Mouse (Mus musculus) midbrain, embryonic 14.5 days (tissue): Measurements from ENCODE around the gene Ywhag. TPM values are rescaled to one million over a fixed set of nuclear protein-coding genes. Genes with fewer than 3 reads are reported as not detected.

Experiments used
- ATAC-seq: fragments of 200-750 bp; cut with Nextera tagmentation; 2 replicates; pipeline ENCODE4 v1.8.0; 2017; ENCODE audit warnings: moderate number of reproducible peaks, moderate library complexity; ENCODE audit not compliant: low FRiP score, low TSS enrichment
- DNase-seq: peaks from one replicate; pipeline ENCODE4 v3.0.0-alpha.2; 2015
- H3K27ac ChIP-seq: fragments of 300-500 bp; sonication (generic); replicated peaks from 2 replicates; pipeline ENCODE4 v1.5.1; 2014; ENCODE audit warnings: mild to moderate bottlenecking, low read depth, low read length, moderate library complexity
- H3K27me3 ChIP-seq: fragments of 300-500 bp; sonication (generic); 2 replicates; pipeline ENCODE4 v1.6.1; 2014; ENCODE audit warnings: low read length, control low read depth, mixed read lengths; ENCODE audit not compliant: control insufficient read depth, insufficient read depth
- H3K36me3 ChIP-seq: fragments of 300-500 bp; sonication (generic); 2 replicates; pipeline ENCODE4 v1.6.1; 2014; ENCODE audit warnings: low read length, control low read depth; ENCODE audit not compliant: control insufficient read depth, insufficient read depth
- H3K4me1 ChIP-seq: fragments of 300-500 bp; sonication (generic); 2 replicates; pipeline ENCODE4 v1.6.1; 2014; ENCODE audit warnings: mild to moderate bottlenecking, antibody characterized with exemption, low read length, control low read depth; ENCODE audit not compliant: control insufficient read depth, insufficient read depth
- H3K4me2 ChIP-seq: fragments of 300-500 bp; sonication (generic); 2 replicates; pipeline ENCODE4 v1.6.1; 2014; ENCODE audit warnings: mild to moderate bottlenecking, low read length, moderate library complexity
- H3K4me3 ChIP-seq: fragments of 300-500 bp; sonication (generic); replicated peaks from 2 replicates; pipeline ENCODE4 v1.5.1; 2014; ENCODE audit warnings: low read depth, low read length
- H3K9ac ChIP-seq: fragments of 300-500 bp; sonication (generic); replicated peaks from 2 replicates; pipeline ENCODE4 v1.6.1; 2014; ENCODE audit warnings: mild to moderate bottlenecking, low read length, moderate library complexity
- H3K9me3 ChIP-seq: fragments of 300-500 bp; sonication (generic); 2 replicates; pipeline ENCODE4 v1.6.1; 2016; ENCODE audit warnings: low read length, control low read depth, mixed read lengths; ENCODE audit not compliant: control insufficient read depth
- WGBS: fragments of 180-500 bp; shearing (Covaris S2); extraction: QIAGEN DNeasy Blood & Tissue Kit; methylation state at CpG from one replicate; pipeline ENCODE4 v1.1.7; 2014; 5-methylcytosine and 5-hydroxymethylcytosine counted together
- polyA plus RNA-seq: library from polyadenylated mRNA; unstranded; fragments of >200 nt; fragmentation: Nextera tagmentation; extraction: Ambion mirVana; gene quantifications from 2 replicates; pipeline ENCODE4 v1.2.1, GENCODE M21; 2014

Gene Ywhag
- polyA plus RNA-seq, 1 experiment from 2014 or later, result 420 TPM

GRCm38 (mm10) chr5:135968781-135969180 is 34.4 kb upstream of the Ywhag start:
- Histone ChIP-seq H3K36me3 (no peaks in the 10 kb centered on the region), H3K9ac (no peak overlapping the region), H3K27me3 (0 out of 2 replicates have a peak, but pooled peaks cover 4% of the 10 kb centered on the region), H3K9me3 (no peaks in the 10 kb centered on the region), H3K27ac (no peak overlapping the region), H3K4me3 (no peak overlapping the region), H3K4me2 (no peak overlapping the region), H3K4me1 (peaks cover 3% of the 10 kb centered on the region; the same call in 1 of the 2 replicates)
- peak; percentile 56 for DNase-seq
- ATAC-seq, result no peak
- WGBS, result 76% methylated on average over 1 of the region's 1 CpGs

GRCm38 (mm10) chr5:135966866-135967265 is 32.5 kb upstream of the Ywhag start:
- 0 out of 2 replicates have a peak, but pooled peaks cover 4% of the 10 kb centered on the region for H3K27me3 ChIP-seq
- H3K4me1 ChIP-seq, result peaks cover 3% of the 10 kb centered on the region; the same call in 1 of the 2 replicates
- H3K9me3 ChIP-seq, result no peaks in the 10 kb centered on the region
- WGBS, result 71% methylated on average over 9 of the region's 9 CpGs
- H3K4me2 ChIP-seq, result no peak overlapping the region
- H3K36me3 ChIP-seq, result no peaks in the 10 kb centered on the region
- H3K9ac ChIP-seq, result no peak overlapping the region
- ATAC-seq (no peak), DNase-seq (no peak)
- H3K27ac ChIP-seq, result no peak overlapping the region
- no peak overlapping the region for H3K4me3 ChIP-seq

DNA sequence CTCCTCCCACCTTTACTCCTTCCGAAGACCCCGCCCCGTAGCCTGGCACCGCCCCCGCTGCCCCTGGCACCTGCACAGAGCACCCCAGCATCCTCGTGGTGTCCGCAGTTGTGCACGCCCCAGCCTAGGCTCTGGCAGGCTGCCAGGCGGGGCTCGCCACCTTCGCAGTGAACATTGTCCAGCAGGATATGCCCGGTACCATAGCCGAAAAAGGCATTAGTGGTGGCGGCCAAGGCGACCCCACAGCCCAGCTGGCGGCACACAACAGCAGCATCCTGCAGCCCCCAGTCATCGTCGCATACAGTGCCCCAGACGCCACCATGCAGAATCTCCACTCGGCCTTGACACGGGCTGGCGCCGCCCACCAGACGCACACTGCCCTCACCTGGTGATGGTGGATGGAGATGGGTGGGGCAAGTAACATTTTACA is 31.1 kb upstream of the Ywhag start:
- ATAC-seq, result no peak
- H3K4me3 ChIP-seq, result 0 out of 2 replicates have a peak overlapping the region, but pooled peaks have one; percentile 12
- H3K36me3 ChIP-seq, result no peaks in the 10 kb centered on the region
- no peak overlapping the region for H3K9ac ChIP-seq
- H3K27me3 ChIP-seq, result 0 out of 2 replicates have a peak, but pooled peaks cover 4% of the 10 kb centered on the region
- peak; percentile 24 for DNase-seq
- 11% methylated on average over 24 of the region's 24 CpGs for WGBS
- H3K9me3 ChIP-seq, result no peaks in the 10 kb centered on the region
- H3K4me1 ChIP-seq, result peaks cover 8% of the 10 kb centered on the region; the same call in 1 of the 2 replicates
- H3K4me2 ChIP-seq, result peak overlapping the region; percentile 33
- H3K27ac ChIP-seq, result no peak overlapping the region

GRCm38 (mm10) chr5:135963280-135963627 is 28.8 kb upstream of the Ywhag start:
- Histone ChIP-seq H3K4me2 (peak overlapping the region; percentile 87), H3K27me3 (0 out of 2 replicates have a peak, but pooled peaks cover 4% of the 10 kb centered on the region), H3K9me3 (no peaks in the 10 kb centered on the region), H3K36me3 (no peaks in the 10 kb centered on the region), H3K9ac (peak overlapping the region; percentile 87), H3K27ac (peak overlapping the region; percentile 98), H3K4me1 (peaks cover 8% of the 10 kb centered on the region; the same call in 1 of the 2 replicates), H3K4me3 (peak overlapping the region; percentile 58)
- 8% methylated on average over 6 of the region's 6 CpGs for WGBS
- ATAC-seq (no peak), DNase-seq (peak; percentile 63)

DNA sequence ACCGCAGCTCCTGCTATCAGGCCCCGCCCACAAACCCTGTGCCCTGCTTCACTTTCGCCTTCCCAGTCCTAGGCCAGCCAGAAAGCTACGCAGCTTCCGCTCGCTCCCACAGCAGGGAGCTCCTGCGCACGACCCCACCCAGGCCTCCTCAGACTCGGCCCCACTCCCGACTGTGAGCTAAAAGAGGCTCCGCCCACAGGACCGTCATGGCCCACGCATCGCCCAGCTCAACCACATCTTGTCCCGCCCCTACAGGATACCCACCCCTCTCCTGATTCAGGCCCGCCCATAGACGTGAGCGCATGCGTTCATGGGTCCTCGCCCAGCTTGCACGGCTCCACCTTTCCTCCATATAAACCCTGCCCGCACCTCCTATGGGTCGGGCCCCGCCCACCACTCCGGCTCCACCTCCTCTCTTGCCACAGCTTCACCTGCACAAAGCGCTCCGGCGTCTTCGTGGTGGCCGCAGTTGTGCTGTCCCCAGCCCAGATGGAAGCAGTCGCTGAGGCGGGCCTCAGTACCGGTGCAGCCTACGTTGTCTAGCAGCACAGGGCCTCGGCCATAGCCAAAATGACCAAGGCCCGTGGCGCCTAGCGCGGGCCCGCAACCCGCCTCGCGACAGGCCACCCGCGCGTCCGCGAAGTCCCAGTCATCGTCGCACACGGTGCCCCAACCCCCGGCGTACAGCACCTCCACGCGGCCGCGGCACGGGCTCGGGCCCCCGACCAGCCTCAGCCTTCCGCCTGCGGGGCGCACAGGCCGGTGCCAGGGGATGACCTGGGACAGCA is 28.3 kb upstream of the Ywhag start:
- H3K9me3 ChIP-seq, result no peaks in the 10 kb centered on the region
- 0 out of 2 replicates have a peak, but pooled peaks cover 4% of the 10 kb centered on the region for H3K27me3 ChIP-seq
- WGBS, result under 1% methylated on average over 64 of the region's 64 CpGs
- H3K4me1 ChIP-seq, result peaks cover 8% of the 10 kb centered on the region; the same call in 1 of the 2 replicates
- peak overlapping the region; percentile 58 for H3K4me3 ChIP-seq
- H3K27ac ChIP-seq, result peak overlapping the region; percentile 98
- peak overlapping the region; percentile 87 for H3K9ac ChIP-seq
- peak; percentile 95 for ATAC-seq
- peak; percentile 99 for DNase-seq
- H3K4me2 ChIP-seq, result peak overlapping the region; percentile 87
- no peaks in the 10 kb centered on the region for H3K36me3 ChIP-seq

- Histone ChIP-seq H3K4me2 (peak overlapping the region; percentile 87), H3K27ac (peak overlapping the region; percentile 98), H3K4me3 (peak overlapping the region; percentile 58), H3K4me1 (peaks cover 10% of the 10 kb centered on the region), H3K36me3 (no peaks in the 10 kb centered on the region), H3K27me3 (0 out of 2 replicates have a peak, but pooled peaks cover 4% of the 10 kb centered on the region), H3K9ac (no peak overlapping the region; the same call in 1 of the 2 replicates), H3K9me3 (no peaks in the 10 kb centered on the region)
- ATAC-seq (no peak), DNase-seq (no peak)
- WGBS, result 2% methylated on average over 11 of the region's 11 CpGs
Observed at GRCm38 (mm10) chr5:135962125-135962491, 27.7 kb upstream of the Ywhag start.

DNA sequence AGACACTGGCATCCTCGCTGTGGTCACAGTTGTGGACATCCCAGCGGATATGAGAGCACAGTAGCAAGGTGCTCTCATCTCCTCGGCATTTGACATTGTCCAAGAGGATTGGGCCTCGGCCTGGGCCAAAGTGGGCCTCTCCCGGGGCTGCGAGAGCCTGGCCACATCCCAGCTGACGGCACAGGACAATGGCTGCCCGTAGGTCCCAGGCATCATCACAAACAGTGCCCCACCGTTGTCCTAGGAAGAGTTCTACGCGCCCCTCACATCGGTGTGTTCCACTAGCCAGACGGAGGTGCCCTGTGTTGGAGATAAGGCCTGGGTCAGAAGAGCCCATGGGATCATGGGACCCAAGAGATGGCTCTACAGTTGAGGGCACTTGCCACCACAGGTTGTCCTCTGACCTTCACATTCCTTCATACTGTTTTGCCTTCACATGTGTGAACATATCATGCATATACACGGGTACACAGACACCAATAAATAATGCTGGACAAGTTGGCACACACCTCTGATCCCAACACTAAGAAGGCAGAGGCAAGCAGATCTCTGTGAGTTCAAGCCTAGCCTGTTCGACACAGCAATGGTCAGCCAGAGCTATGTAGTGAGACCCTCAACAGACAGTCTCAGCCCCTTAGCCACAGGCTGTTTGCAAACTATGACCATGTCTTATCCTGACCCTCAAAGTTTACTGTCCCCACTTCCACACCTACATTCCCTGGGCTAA is 26.7 kb upstream of the Ywhag start:
- Histone ChIP-seq H3K4me3 (no peak overlapping the region), H3K4me2 (no peak overlapping the region), H3K9ac (no peak overlapping the region), H3K27me3 (0 out of 2 replicates have a peak, but pooled peaks cover 4% of the 10 kb centered on the region), H3K27ac (peak overlapping the region; percentile 98; the same call in 1 of the 2 replicates), H3K9me3 (no peaks in the 10 kb centered on the region), H3K4me1 (peaks cover 14% of the 10 kb centered on the region), H3K36me3 (no peaks in the 10 kb centered on the region)
- no peak for DNase-seq
- WGBS, result 94% methylated on average over 15 of the region's 15 CpGs
- no peak for ATAC-seq

DNA sequence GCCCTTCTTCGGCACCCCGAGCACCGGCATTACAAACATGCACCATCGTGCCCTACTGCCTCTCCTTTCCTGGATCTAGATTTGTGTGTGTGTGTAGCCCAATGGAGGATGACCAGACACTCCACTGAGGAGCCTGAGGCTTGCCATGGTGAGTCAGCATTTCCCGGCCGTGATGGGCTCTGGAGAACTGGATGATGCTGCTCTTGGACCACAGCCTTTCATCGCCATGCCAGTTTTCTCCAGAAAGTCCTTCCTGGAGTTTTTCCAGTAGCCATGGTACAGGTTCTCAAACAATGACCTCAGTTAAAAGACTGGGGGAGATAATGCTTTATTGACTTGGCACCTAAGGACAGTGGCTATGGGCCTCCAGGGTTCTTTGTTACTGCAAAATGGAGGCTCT is 25.5 kb upstream of the Ywhag start:
- Histone ChIP-seq H3K9ac (no peak overlapping the region), H3K4me1 (peaks cover 10% of the 10 kb centered on the region), H3K4me2 (no peak overlapping the region), H3K27me3 (no peaks in the 10 kb centered on the region), H3K4me3 (no peak overlapping the region), H3K27ac (no peak overlapping the region), H3K9me3 (no peaks in the 10 kb centered on the region), H3K36me3 (no peaks in the 10 kb centered on the region)
- DNase-seq (no peak), ATAC-seq (no peak)
- WGBS, result 94% methylated on average over 7 of the region's 7 CpGs
